Mouse (Mus musculus) induced T-regulatory cell, adult 2 months (primary cell): ENCODE measurements around the gene Olfr812.
"Not testable (repeated sequence)": the region's sequence is repeated elsewhere in the genome, so short reads cannot be mapped to it uniquely, and the experiment has no call there.

Source experiments
- DNase-seq: peaks from one replicate; pipeline ENCODE4 v3.0.0-alpha.2; 2012; ENCODE audit warnings: low read depth

The Olfr812 gene

DNA sequence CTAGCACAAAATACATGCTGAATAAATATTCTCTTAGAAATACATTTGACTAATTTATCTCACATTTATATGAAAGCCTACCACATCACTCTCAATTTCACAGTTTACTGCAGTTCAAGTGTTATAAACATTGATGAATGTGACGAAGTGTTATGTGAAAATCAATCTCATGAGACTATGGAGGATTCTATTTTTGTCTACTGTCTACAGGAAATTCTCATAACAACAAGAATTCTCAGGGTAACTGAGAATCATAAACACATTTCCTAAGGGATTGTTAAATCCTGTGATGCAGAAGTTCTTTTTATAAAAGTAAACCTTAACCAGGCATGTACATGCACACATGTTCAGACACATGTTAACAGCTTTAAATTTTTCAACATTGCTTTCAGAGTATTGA lies at the start of gene Olfr812:
Olfr812 (minus strand) TSS at position 101 of the 400 bp plus-strand sequence.
- no peak for DNase-seq

- no peak for DNase-seq
Measured at GRCm38 (mm10) chr10:129885934-129886333, 40.0 kb upstream of the Olfr812 start.

- not testable (repeated sequence) for DNase-seq
Measured at GRCm38 (mm10) chr10:129885496-129885895, 39.6 kb upstream of the Olfr812 start.

- not testable (repeated sequence) for DNase-seq
Measured at GRCm38 (mm10) chr10:129879751-129880150, 33.9 kb upstream of the Olfr812 start, which contains the start of gene Olfr814. TSS of gene Olfr814 (minus strand) at chr10:129879851.

DNA sequence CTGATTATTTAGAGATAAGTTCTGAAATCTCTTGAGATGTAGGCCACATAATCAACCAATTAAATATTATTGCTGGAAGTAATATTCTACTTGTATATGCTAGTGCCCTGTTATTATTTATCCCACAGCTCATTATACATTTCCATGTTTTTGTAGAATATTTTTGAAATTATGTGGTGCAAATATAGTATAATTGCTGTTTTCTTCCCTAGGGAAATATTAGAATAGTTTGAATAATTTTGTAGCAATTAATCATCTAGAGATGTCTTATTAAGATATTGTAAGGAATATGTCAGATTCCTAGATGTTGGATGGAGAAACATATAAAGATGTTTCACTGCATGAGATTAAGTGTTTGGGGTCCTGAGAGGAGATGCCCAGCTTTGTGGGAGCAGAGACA lies 9.2 kb upstream of the Olfr812 start, which contains the start of gene Olfr813:
Olfr813 (plus strand) TSS at position 301 of the 400 bp plus-strand sequence.
- no peak for DNase-seq

GRCm38 (mm10) chr10:129847343-129847742 lies 1.4 kb upstream of the Olfr812 start:
- DNase-seq = no peak

GRCm38 (mm10) chr10:129804296-129804695 lies 41.6 kb downstream of the Olfr812 start, which contains the start of gene Olfr811:
TSS of gene Olfr811 (minus strand) at chr10:129804396.
- DNase-seq = no peak

- DNase-seq = no peak
Measured at GRCm38 (mm10) chr10:129794817-129795216, 51.1 kb downstream of the Olfr812 start, which contains the start of gene Olfr810. TSS of gene Olfr810 (minus strand) at chr10:129794917.
